Mouse (Mus musculus): ENCODE results near the gene Nrip2. TPM values are rescaled to one million over a fixed set of nuclear protein-coding genes. Genes with fewer than 3 reads are reported as not detected.
"Not testable (repeated sequence)": the region's sequence is repeated elsewhere in the genome, so short reads cannot be mapped to it uniquely, and the experiment has no call there.

The Nrip2 gene
- total RNA-seq (2021): 1 to 10 TPM; 2.1 to 2.5 TPM
- polyA plus RNA-seq (2012; rRNA removed): 2.6 and 3.9 TPM in 2 replicates
- long read RNA-seq, partial matches to known transcripts: 0 of 3 reads
- long read RNA-seq, other reads (novel, unspliced or antisense): 3 of 3 reads

- no peak for DNase-seq
These were observed at the start of gene Nrip2 for GRCm38 (mm10) chr6:128398996-128399395. Gene Nrip2 (plus strand): TSS chr6:128399296.

GRCm38 (mm10) chr6:128349711-128350110 is 49.4 kb upstream of the Nrip2 start:
- no peak for DNase-seq

- no peak for DNase-seq
These were observed 45.0 kb upstream of the Nrip2 start for GRCm38 (mm10) chr6:128354140-128354539.

GRCm38 (mm10) chr6:128355201-128355681 is 43.9 kb upstream of the Nrip2 start:
- DNase-seq: peak; percentile 85

GRCm38 (mm10) chr6:128355726-128356416 is 43.2 kb upstream of the Nrip2 start, which contains the start of gene Tulp3:
Gene Tulp3 (minus strand): TSS chr6:128355851.
- DNase-seq: peak; percentile 98

- DNase-seq: peak; percentile 78
These were observed 40.1 kb upstream of the Nrip2 start for GRCm38 (mm10) chr6:128358999-128359398.

- no peak for DNase-seq
These were observed 37.2 kb upstream of the Nrip2 start for GRCm38 (mm10) chr6:128361901-128362300.

- peak; percentile 91 for DNase-seq
These were observed 36.6 kb upstream of the Nrip2 start, which contains the start of the genes Rhno1 and Foxm1 for GRCm38 (mm10) chr6:128362381-128363006. Gene Rhno1 (minus strand): TSS chr6:128362911. Gene Foxm1 (plus strand): TSS chr6:128362967.

GRCm38 (mm10) chr6:128363007-128363825 is 35.9 kb upstream of the Nrip2 start:
- DNase-seq: no peak

- DNase-seq: no peak
These were observed 34.4 kb upstream of the Nrip2 start for GRCm38 (mm10) chr6:128364721-128365120.

GRCm38 (mm10) chr6:128366466-128366865 is 32.6 kb upstream of the Nrip2 start:
- no peak for DNase-seq

GRCm38 (mm10) chr6:128370040-128370439 is 29.1 kb upstream of the Nrip2 start:
- DNase-seq: no peak

GRCm38 (mm10) chr6:128375192-128375591 is 23.9 kb upstream of the Nrip2 start, which contains the start of the genes Tex52 and Gm44596:
Gene Tex52 (plus strand): TSS chr6:128375456.
Gene Gm44596 (plus strand): TSS chr6:128375503.
- DNase-seq: no peak

GRCm38 (mm10) chr6:128376371-128377085 is 22.6 kb upstream of the Nrip2 start:
- DNase-seq: no peak

GRCm38 (mm10) chr6:128379636-128380035 is 19.5 kb upstream of the Nrip2 start:
- no peak for DNase-seq

GRCm38 (mm10) chr6:128380594-128381167 is 18.4 kb upstream of the Nrip2 start:
- not testable (repeated sequence) for DNase-seq

- DNase-seq: no peak
These were observed 17.8 kb upstream of the Nrip2 start for GRCm38 (mm10) chr6:128381254-128381653.

- no peak for DNase-seq
These were observed 15.3 kb upstream of the Nrip2 start for GRCm38 (mm10) chr6:128383752-128384151.

- no peak for DNase-seq
These were observed 14.1 kb upstream of the Nrip2 start for GRCm38 (mm10) chr6:128385026-128385425.

- DNase-seq: no peak
These were observed 9.9 kb upstream of the Nrip2 start for GRCm38 (mm10) chr6:128389185-128389584.

- DNase-seq: no peak
These were observed 8.4 kb upstream of the Nrip2 start for GRCm38 (mm10) chr6:128390683-128391082.

All from adrenal gland, adult 2 months (tissue).